Mouse (Mus musculus) liver, embryonic 16.5 days (tissue): Measurements from ENCODE around the gene Scube1. TPM values are rescaled to one million over a fixed set of nuclear protein-coding genes. Genes with fewer than 3 reads are reported as not detected.
A peak's percentile ranks its signal among the peaks of the same experiment; 100 is the strongest.

Experiments
- ATAC-seq: fragments of 200-750 bp; cut with Nextera tagmentation; 2 replicates; pipeline ENCODE4 v1.8.0; 2017; ENCODE audit warnings: low read depth, mild to moderate bottlenecking, moderate number of reproducible peaks, moderate library complexity
- H3K27ac ChIP-seq: fragments of 300-500 bp; sonication (generic); 2 replicates; pipeline ENCODE4 v1.5.1; 2014; ENCODE audit warnings: mild to moderate bottlenecking, low read length
- H3K27me3 ChIP-seq: fragments of 300-500 bp; sonication (generic); 2 replicates; pipeline ENCODE4 v1.6.1; 2014; ENCODE audit warnings: low read depth, low read length, mixed read lengths; ENCODE audit not compliant: control insufficient read depth, insufficient read depth
- H3K36me3 ChIP-seq: fragments of 300-500 bp; sonication (generic); 2 replicates; pipeline ENCODE4 v1.6.1; 2014; ENCODE audit warnings: mild to moderate bottlenecking; ENCODE audit not compliant: control insufficient read depth, insufficient read depth
- H3K4me1 ChIP-seq: fragments of 300-500 bp; sonication (generic); 2 replicates; pipeline ENCODE4 v1.6.1; 2014; ENCODE audit warnings: low read depth, low read length, mixed read lengths; ENCODE audit not compliant: control insufficient read depth
- H3K4me2 ChIP-seq: fragments of 300-500 bp; sonication (generic); 2 replicates; pipeline ENCODE4 v1.6.1; 2014; ENCODE audit warnings: low read depth, low read length, mixed read lengths
- H3K4me3 ChIP-seq: fragments of 300-500 bp; sonication (generic); 2 replicates; pipeline ENCODE4 v1.5.1; 2014; ENCODE audit warnings: low read depth, mild to moderate bottlenecking, low read length
- H3K9ac ChIP-seq: fragments of 300-500 bp; sonication (generic); 2 replicates; pipeline ENCODE4 v1.6.1; 2014; ENCODE audit warnings: low read depth, low read length
- H3K9me3 ChIP-seq: fragments of 300-500 bp; sonication (generic); replicated peaks from 2 replicates; pipeline ENCODE4 v1.6.1; 2016; ENCODE audit warnings: low read length; ENCODE audit not compliant: control insufficient read depth
- WGBS: fragments of 180-500 bp; shearing (Covaris S2); extraction: QIAGEN DNeasy Blood & Tissue Kit; methylation state at CpG from one replicate; pipeline ENCODE4 v1.1.7; 2014; ENCODE audit not compliant: insufficient replicate concordance; 5-methylcytosine and 5-hydroxymethylcytosine counted together
- polyA plus RNA-seq: library from polyadenylated mRNA; unstranded; fragments of >200 nt; fragmentation: Nextera tagmentation; extraction: Ambion mirVana; gene quantifications from 2 replicates; pipeline ENCODE4 v1.2.1, GENCODE M21; 2015

Gene Scube1
- polyA plus RNA-seq, 1 experiment from 2014 or later = 0.21 TPM

DNA sequence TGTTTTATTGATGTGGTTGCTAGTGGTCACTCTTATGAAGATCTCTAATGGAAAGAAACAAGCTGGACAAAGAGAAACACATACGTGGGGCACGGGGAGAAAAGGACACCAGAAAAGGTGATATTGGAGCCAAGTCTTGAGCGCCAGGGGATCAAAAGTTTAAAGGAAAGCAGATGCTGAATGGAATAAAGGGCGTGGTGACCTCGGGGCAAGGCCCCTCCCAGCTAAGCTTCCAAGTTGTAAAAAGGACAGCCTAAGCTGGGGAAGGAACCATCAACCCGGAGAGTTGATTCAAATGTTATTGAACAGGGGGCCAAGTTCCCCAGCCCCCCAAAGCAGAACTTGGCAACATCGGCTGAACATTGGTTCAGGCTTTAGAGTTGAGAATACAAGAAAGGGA, 93.8 kb downstream of the Scube1 start:
- Histone ChIP-seq H3K27me3 (no peaks in the 10 kb centered on the region), H3K4me1 (no peaks in the 10 kb centered on the region), H3K36me3 (no peaks in the 10 kb centered on the region), H3K9me3 (no peaks in the 10 kb centered on the region), H3K27ac (no peak overlapping the region), H3K9ac (no peak overlapping the region), H3K4me3 (no peak overlapping the region), H3K4me2 (no peak overlapping the region)
- 59% methylated on average over 7 of the region's 7 CpGs for WGBS
- ATAC-seq = no peak

DNA sequence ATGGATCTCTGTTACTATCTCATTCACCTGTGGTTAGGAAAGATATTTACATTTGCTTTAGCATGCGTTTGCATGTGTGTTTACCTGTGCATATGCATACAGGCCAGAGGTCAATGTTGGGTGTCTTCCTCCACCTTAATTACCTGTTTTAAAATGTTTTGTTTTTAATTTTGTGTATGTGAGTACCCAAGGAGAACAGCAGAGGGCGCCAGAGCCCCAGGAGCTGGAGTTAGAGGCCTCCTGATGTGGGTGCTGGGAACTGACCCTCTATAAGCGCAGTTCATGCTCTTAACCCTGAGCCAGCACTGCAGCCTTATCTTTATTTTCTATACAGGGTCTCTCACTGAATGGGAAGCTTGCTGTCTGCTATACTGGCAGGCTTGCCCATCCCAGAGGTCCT, 95.1 kb downstream of the Scube1 start:
- no peaks in the 10 kb centered on the region for H3K9me3 ChIP-seq
- no peaks in the 10 kb centered on the region for H3K27me3 ChIP-seq
- 54% methylated on average over 3 of the region's 3 CpGs for WGBS
- H3K36me3 ChIP-seq = no peaks in the 10 kb centered on the region
- ATAC-seq = no peak
- H3K4me1 ChIP-seq = no peaks in the 10 kb centered on the region
- H3K27ac ChIP-seq = no peak overlapping the region
- no peak overlapping the region for H3K4me2 ChIP-seq
- no peak overlapping the region for H3K9ac ChIP-seq
- H3K4me3 ChIP-seq = no peak overlapping the region

DNA sequence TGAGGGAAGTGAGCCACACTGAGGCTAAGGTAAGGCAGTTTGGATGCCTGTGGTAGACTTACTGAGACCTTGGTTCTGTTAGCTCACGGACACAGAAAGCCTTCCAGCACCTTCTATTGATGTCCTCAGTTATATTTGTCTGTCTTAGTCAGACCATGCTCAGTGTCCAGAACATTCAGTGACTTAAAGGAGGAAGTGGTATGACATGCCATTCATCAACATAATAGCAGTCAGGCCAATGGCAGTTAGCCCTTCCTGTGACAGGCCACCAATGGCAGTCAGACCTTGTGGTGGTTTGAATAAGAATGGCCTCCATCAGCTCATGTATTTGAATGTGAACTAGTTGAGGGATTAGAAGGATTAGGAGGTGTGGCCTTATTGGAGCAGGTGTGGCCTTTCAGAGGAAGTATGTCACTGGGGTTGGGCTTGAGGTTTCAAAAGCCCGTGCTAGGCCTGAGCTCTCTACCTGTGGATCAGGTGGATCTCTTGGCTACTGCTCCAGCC, 98.6 kb downstream of the Scube1 start:
- Histone ChIP-seq H3K36me3 (no peaks in the 10 kb centered on the region), H3K27me3 (no peaks in the 10 kb centered on the region), H3K9ac (no peak overlapping the region), H3K9me3 (no peaks in the 10 kb centered on the region), H3K27ac (no peak overlapping the region), H3K4me1 (no peaks in the 10 kb centered on the region), H3K4me2 (no peak overlapping the region), H3K4me3 (no peak overlapping the region)
- ATAC-seq = no peak
- 74% methylated on average over 2 of the region's 2 CpGs for WGBS

DNA sequence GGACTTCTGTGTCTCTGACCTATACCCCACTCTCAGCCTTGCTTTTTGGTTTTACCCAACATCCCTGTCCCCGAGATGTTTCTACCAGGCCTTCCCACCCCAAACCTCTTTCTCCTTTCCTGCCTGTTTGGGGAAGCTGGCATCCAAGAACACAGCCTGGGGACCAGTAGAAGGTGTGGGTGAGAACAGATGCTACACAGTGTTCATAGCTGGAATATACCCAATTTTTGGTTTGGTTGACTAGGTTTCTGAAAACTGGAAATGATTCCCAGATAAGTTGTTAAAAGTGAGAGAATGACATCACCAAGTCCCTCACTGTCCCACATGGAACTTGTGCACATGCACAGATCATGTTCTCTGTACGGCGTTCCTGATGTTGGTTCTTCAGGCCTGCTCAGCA, 109.6 kb downstream of the Scube1 start:
- no peak for ATAC-seq
- H3K9me3 ChIP-seq = no peaks in the 10 kb centered on the region
- no peak overlapping the region for H3K9ac ChIP-seq
- H3K4me1 ChIP-seq = no peaks in the 10 kb centered on the region
- WGBS = 76% methylated on average over 3 of the region's 3 CpGs
- H3K27ac ChIP-seq = no peak overlapping the region
- H3K4me2 ChIP-seq = no peak overlapping the region
- no peaks in the 10 kb centered on the region for H3K27me3 ChIP-seq
- H3K4me3 ChIP-seq = no peak overlapping the region
- H3K36me3 ChIP-seq = no peaks in the 10 kb centered on the region

DNA sequence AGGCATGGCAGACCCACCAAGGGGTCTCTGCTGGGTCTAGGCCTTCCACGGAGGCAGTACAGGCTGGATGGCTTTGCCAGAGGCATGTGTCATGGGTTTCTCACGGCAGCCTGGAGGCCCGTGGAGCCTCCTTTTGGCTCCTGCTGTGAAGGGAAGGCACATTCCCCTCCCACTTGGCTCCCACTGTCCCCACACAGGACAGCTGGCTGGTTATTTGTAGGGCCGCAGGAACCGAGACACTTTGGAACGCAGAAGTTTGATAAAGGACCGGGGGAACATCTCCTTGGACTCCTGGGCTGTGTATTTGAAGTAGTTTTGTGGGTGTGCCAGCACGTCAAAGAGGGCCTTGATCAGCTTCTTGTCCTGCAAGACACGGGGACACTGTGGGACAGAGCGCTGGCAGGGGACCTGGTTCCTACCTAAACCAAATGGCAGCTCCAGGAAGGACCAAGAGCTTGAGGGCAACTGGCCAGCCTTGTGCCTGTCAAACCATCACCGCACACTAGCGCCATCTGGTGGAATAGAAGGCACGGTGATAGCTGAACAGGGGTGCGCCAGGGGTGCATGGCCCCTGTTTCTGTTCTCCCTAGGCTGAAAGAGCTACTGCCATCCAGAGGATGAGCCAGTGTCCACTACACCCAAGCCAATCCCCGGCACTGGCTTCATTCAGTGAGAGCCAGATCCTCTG, 117.6 kb downstream of the Scube1 start:
- ATAC-seq = peak; percentile 66
- H3K4me3 ChIP-seq = peak overlapping the region; percentile 28; the same call in 1 of the 2 replicates
- 36% methylated on average over 15 of the region's 15 CpGs for WGBS

DNA sequence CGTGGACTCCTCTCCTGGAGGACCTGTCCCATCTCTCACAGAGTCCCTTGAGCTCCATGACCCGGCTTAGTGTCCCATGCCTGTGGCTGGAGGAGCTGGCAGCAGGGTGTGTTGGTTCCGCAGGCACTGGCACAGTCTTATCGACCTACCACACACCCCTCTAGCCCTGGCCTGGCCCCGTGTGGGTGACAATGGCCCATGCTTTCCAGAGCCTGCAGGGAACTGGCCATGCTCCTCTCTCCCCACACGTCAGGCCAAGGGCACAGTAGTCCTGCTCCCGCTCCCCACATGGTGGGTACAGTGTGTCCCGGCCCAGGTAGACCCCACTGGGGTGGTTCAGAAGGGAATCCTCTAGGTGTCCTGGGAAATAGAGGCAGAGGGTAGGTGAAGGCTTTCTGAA, 118.1 kb downstream of the Scube1 start:
- peak overlapping the region; percentile 59 for H3K27ac ChIP-seq
- H3K4me2 ChIP-seq = peak overlapping the region; percentile 63
- peaks cover 33% of the 10 kb centered on the region for H3K4me1 ChIP-seq
- peak; percentile 91 for ATAC-seq
- peak overlapping the region; percentile 39 for H3K9ac ChIP-seq
- H3K4me3 ChIP-seq = peak overlapping the region; percentile 28; the same call in 1 of the 2 replicates
- H3K9me3 ChIP-seq = no peaks in the 10 kb centered on the region
- no peaks in the 10 kb centered on the region for H3K27me3 ChIP-seq
- H3K36me3 ChIP-seq = no peaks in the 10 kb centered on the region
- WGBS = 46% methylated on average over 8 of the region's 8 CpGs

More for the DNA sequence above, 117.6 kb downstream of the Scube1 start:
- H3K9ac ChIP-seq = peak overlapping the region; percentile 39
- H3K27ac ChIP-seq = peak overlapping the region; percentile 59
- peaks cover 33% of the 10 kb centered on the region for H3K4me1 ChIP-seq
- H3K4me2 ChIP-seq = peak overlapping the region; percentile 63
- no peaks in the 10 kb centered on the region for H3K9me3 ChIP-seq
- H3K36me3 ChIP-seq = no peaks in the 10 kb centered on the region
- H3K27me3 ChIP-seq = no peaks in the 10 kb centered on the region

DNA sequence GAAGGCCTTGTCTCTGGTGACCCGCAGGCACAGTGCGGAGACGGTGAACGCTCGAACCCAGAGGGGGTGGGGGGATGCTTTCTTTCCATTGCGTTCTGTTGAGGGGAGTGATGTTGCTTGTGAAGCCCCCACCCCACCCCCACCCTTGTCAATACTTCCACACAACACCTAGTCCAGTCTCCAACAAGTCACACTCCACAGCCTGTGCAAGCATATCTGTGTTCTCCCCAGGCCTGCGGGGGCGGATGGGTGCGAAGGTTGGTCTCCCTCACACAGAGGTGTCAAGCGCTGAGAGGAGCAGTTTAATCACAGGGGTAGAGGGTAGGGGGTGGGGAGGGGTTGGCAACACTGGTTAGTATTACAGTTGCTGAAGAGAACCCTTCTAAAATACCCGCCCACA, 118.6 kb downstream of the Scube1 start:
- ATAC-seq = peak; percentile 30; the same call in 1 of the 2 replicates
- no peaks in the 10 kb centered on the region for H3K36me3 ChIP-seq
- H3K4me2 ChIP-seq = peak overlapping the region; percentile 63; the same call in 1 of the 2 replicates
- H3K9me3 ChIP-seq = no peaks in the 10 kb centered on the region
- peaks cover 35% of the 10 kb centered on the region for H3K4me1 ChIP-seq
- H3K9ac ChIP-seq = peak overlapping the region; percentile 33; the same call in 1 of the 2 replicates
- no peak overlapping the region for H3K4me3 ChIP-seq
- peak overlapping the region; percentile 49 for H3K27ac ChIP-seq
- no peaks in the 10 kb centered on the region for H3K27me3 ChIP-seq
- 75% methylated on average over 11 of the region's 11 CpGs for WGBS

DNA sequence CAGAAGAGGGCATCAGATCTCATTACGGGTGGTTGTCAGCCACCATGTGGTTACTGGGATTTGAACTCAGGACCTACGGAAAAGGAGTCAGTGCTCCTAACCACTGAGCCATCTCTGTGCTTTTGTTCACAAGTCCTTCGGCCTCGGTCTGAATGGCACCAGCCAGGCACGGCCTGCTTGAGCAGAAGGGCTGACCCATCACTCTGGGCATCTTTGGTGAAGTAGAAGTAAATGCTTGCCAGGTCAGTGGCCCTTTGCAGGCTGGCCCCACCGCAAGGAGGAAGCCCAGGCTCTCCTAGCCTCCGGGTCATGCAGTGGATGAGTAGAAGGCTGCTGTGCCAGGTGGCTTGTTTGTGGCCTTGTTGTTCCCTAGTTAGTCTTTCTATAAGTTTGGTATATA, 121.4 kb downstream of the Scube1 start:
- Histone ChIP-seq H3K9me3 (no peaks in the 10 kb centered on the region), H3K36me3 (no peaks in the 10 kb centered on the region), H3K4me3 (no peak overlapping the region), H3K4me2 (no peak overlapping the region), H3K27me3 (no peaks in the 10 kb centered on the region), H3K9ac (no peak overlapping the region), H3K4me1 (peaks cover 41% of the 10 kb centered on the region), H3K27ac (peak overlapping the region; percentile 15; the same call in 1 of the 2 replicates)
- WGBS = 87% methylated on average over 7 of the region's 7 CpGs
- no peak for ATAC-seq

DNA sequence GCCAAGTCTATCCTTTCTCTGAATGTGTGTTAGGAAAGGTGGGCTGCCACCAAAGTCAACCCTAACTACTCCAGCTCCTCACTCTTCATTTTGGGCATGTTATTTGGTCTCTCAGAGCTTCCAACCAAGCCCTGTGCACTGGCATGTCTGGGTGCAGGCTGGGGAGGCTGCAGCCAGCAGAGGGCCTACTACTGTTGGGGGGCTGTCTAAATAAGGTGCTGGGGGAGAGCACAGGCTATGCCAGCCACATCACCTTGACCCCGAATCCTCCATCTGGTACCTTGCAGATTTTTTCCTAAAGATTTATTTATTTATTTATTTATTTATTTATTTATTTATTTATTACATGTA, 121.8 kb downstream of the Scube1 start:
- no peak overlapping the region for H3K4me2 ChIP-seq
- no peaks in the 10 kb centered on the region for H3K9me3 ChIP-seq
- no peaks in the 10 kb centered on the region for H3K27me3 ChIP-seq
- H3K4me3 ChIP-seq = no peak overlapping the region
- H3K9ac ChIP-seq = no peak overlapping the region
- WGBS = 85% methylated on average over 1 of the region's 1 CpGs
- peaks cover 41% of the 10 kb centered on the region for H3K4me1 ChIP-seq
- no peak for ATAC-seq
- no peaks in the 10 kb centered on the region for H3K36me3 ChIP-seq
- H3K27ac ChIP-seq = no peak overlapping the region
